Mouse (Mus musculus) liver, embryonic 14.5 days (tissue): Measurements from ENCODE around the gene Ror2. TPM values are rescaled to one million over a fixed set of nuclear protein-coding genes. Genes with fewer than 3 reads are reported as not detected.

Experiments used
- ATAC-seq: fragments of 200-750 bp; cut with Nextera tagmentation; 2 replicates; pipeline ENCODE4 v1.8.0; 2017; ENCODE audit warnings: moderate number of reproducible peaks, mild to moderate bottlenecking, moderate library complexity; ENCODE audit not compliant: insufficient read depth
- DNase-seq, 3 experiments: peaks; one replicate each; pipeline ENCODE4 v3.0.0-alpha.2; 2012 to 2013; ENCODE audit warnings: low read depth in 3 of 3, low spot score in 3 of 3
- H3K27ac ChIP-seq: fragments of 300-500 bp; sonication (generic); 2 replicates; pipeline ENCODE4 v1.5.1; 2014; ENCODE audit warnings: moderate library complexity, mild to moderate bottlenecking, control low read depth, inconsistent platforms
- H3K27me3 ChIP-seq: fragments of 300-500 bp; sonication (generic); 2 replicates; pipeline ENCODE4 v1.6.1; 2014; ENCODE audit warnings: mild to moderate bottlenecking, low read length, moderate library complexity; ENCODE audit not compliant: control insufficient read depth, insufficient read depth
- H3K36me3 ChIP-seq: fragments of 300-500 bp; sonication (generic); replicated peaks from 2 replicates; pipeline ENCODE4 v1.6.1; 2014; ENCODE audit warnings: low read depth; ENCODE audit not compliant: control insufficient read depth, insufficient read depth
- H3K4me1 ChIP-seq, 2 experiments: fragments of 200-500 bp in 1 of 2; fragments of 300-500 bp in 1 of 2; sonication (generic) in 1 of 2; replicated peaks; 2 replicates each; pipeline ENCODE4 v1.6.1; 2012 to 2014; ENCODE audit warnings: antibody characterized with exemption in 1 of 2, inconsistent platforms in 1 of 2, low read length in 1 of 2; ENCODE audit not compliant: control insufficient read depth in 2 of 2, insufficient read depth in 2 of 2
- H3K4me2 ChIP-seq: fragments of 300-500 bp; sonication (generic); 2 replicates; pipeline ENCODE4 v1.6.1; 2014; ENCODE audit warnings: low read depth, mild to moderate bottlenecking, control low read depth, moderate library complexity
- H3K4me3 ChIP-seq, 2 experiments: fragments of 200-500 bp in 1 of 2; fragments of 300-500 bp in 1 of 2; sonication (generic) in 1 of 2; 2 replicates each; pipeline ENCODE4 v1.5.1; 2012 to 2014; ENCODE audit warnings: low read depth in 2 of 2, low read length in 2 of 2, mild to moderate bottlenecking in 2 of 2, control low read depth in 1 of 2, inconsistent platforms in 1 of 2, moderate library complexity in 1 of 2; ENCODE audit not compliant: insufficient read depth in 1 of 2
- H3K9ac ChIP-seq: fragments of 300-500 bp; sonication (generic); replicated peaks from 2 replicates; pipeline ENCODE4 v1.6.1; 2014; ENCODE audit warnings: mild to moderate bottlenecking, control low read depth, moderate library complexity
- H3K9me3 ChIP-seq: fragments of 300-500 bp; sonication (generic); 2 replicates; pipeline ENCODE4 v1.6.1; 2016; ENCODE audit warnings: low read length, mixed read lengths; ENCODE audit not compliant: control insufficient read depth
- CTCF ChIP-seq: IDR thresholded peaks from 2 replicates; pipeline ENCODE4 v1.5.1; 2016; ENCODE audit warnings: antibody characterized with exemption, low read depth, control low read depth
- EP300 ChIP-seq: IDR thresholded peaks from 2 replicates; pipeline ENCODE4 v1.6.1; 2016; ENCODE audit warnings: antibody characterized with exemption, low read depth
- WGBS: fragments of 180-500 bp; shearing (Covaris S2); extraction: QIAGEN DNeasy Blood & Tissue Kit; methylation state at CpG from one replicate; pipeline ENCODE4 v1.1.7; 2014; ENCODE audit not compliant: insufficient replicate concordance; 5-methylcytosine and 5-hydroxymethylcytosine counted together
- polyA plus RNA-seq, 2 experiments: library from polyadenylated mRNA; depleted of rRNA in 1 of 2; stranded (reverse) in 1 of 2; unstranded in 1 of 2; fragments of >200 nt; fragmentation: Nextera tagmentation in 1 of 2; extraction: Ambion mirVana in 1 of 2; gene quantifications; 2 replicates each; pipeline versions ENCODE4 v1.2.1 to v1.2.3; 2012 to 2014

Gene Ror2
- polyA plus RNA-seq, 2 experiments, result 0.03 to 0.19 TPM

GRCm38 (mm10) chr13:53093407-53093806 is 192.5 kb downstream of the Ror2 start:
- H3K27me3 ChIP-seq, result no peaks in the 10 kb centered on the region
- TF ChIP-seq EP300, result no peak
- TF ChIP-seq CTCF, result no peak
- H3K4me2 ChIP-seq, result no peak overlapping the region
- no peaks in the 10 kb centered on the region for H3K4me1 ChIP-seq
- WGBS, result 68% methylated on average over 4 of the region's 4 CpGs
- no peaks in the 10 kb centered on the region for H3K9me3 ChIP-seq
- H3K4me3 ChIP-seq, result no peak overlapping the region
- H3K9ac ChIP-seq, result no peak overlapping the region
- no peaks in the 10 kb centered on the region for H3K36me3 ChIP-seq
- no peak for DNase-seq
- no peak for ATAC-seq
- no peak overlapping the region for H3K27ac ChIP-seq

- Histone ChIP-seq H3K9me3 (no peaks in the 10 kb centered on the region), H3K4me1 (no peaks in the 10 kb centered on the region), H3K27ac (no peak overlapping the region), H3K9ac (no peak overlapping the region), H3K4me2 (no peak overlapping the region), H3K4me3 (no peak overlapping the region), H3K36me3 (no peaks in the 10 kb centered on the region), H3K27me3 (no peaks in the 10 kb centered on the region)
- no peak for DNase-seq
- ATAC-seq, result no peak
- 80% methylated on average over 23 of the region's 23 CpGs for WGBS
- TF ChIP-seq EP300 (no peak), CTCF (no peak)
Measured at GRCm38 (mm10) chr13:53086552-53087282, 199.2 kb downstream of the Ror2 start.

GRCm38 (mm10) chr13:53081846-53082245 is 204.1 kb downstream of the Ror2 start:
- ATAC-seq, result no peak
- DNase-seq, result no peak
- Histone ChIP-seq H3K9me3 (no peaks in the 10 kb centered on the region), H3K27ac (no peak overlapping the region), H3K4me1 (no peaks in the 10 kb centered on the region), H3K27me3 (no peaks in the 10 kb centered on the region), H3K4me3 (no peak overlapping the region), H3K36me3 (no peaks in the 10 kb centered on the region), H3K4me2 (no peak overlapping the region), H3K9ac (no peak overlapping the region)
- no peak for TF ChIP-seq EP300
- TF ChIP-seq CTCF, result no peak
- 57% methylated on average over 6 of the region's 6 CpGs for WGBS

GRCm38 (mm10) chr13:53077732-53078345 is 208.1 kb downstream of the Ror2 start:
- ATAC-seq (no peak), DNase-seq (no peak)
- no peaks in the 10 kb centered on the region for H3K27me3 ChIP-seq
- TF ChIP-seq CTCF (no peak), EP300 (no peak)
- H3K4me3 ChIP-seq, result no peak overlapping the region
- no peak overlapping the region for H3K4me2 ChIP-seq
- H3K4me1 ChIP-seq, result no peaks in the 10 kb centered on the region
- no peak overlapping the region for H3K9ac ChIP-seq
- WGBS, result 70% methylated on average over 15 of the region's 15 CpGs
- no peaks in the 10 kb centered on the region for H3K9me3 ChIP-seq
- no peak overlapping the region for H3K27ac ChIP-seq
- H3K36me3 ChIP-seq, result no peaks in the 10 kb centered on the region

- Histone ChIP-seq H3K4me2 (no peak overlapping the region), H3K9ac (no peak overlapping the region), H3K9me3 (no peaks in the 10 kb centered on the region), H3K36me3 (no peaks in the 10 kb centered on the region), H3K4me3 (no peak overlapping the region), H3K4me1 (no peaks in the 10 kb centered on the region), H3K27me3 (no peaks in the 10 kb centered on the region), H3K27ac (no peak overlapping the region)
- WGBS, result 50% methylated on average over 5 of the region's 5 CpGs
- ATAC-seq, result no peak
- TF ChIP-seq EP300 (no peak), CTCF (no peak)
- DNase-seq, result no peak
Measured at GRCm38 (mm10) chr13:53075006-53075405, 210.9 kb downstream of the Ror2 start.
